Mouse (Mus musculus) megakaryocyte, embryonic 14.5 days (primary cell): Measurements from ENCODE around the gene Abca7.

Source experiments
- FLI1 ChIP-seq: IDR thresholded peaks from 2 replicates; pipeline ENCODE4 v1.6.1; 2012; ENCODE audit warnings: low read length, inconsistent platforms, mixed read lengths
- GATA1 ChIP-seq: IDR thresholded peaks from 3 replicates; pipeline ENCODE4 v1.6.1; 2012; ENCODE audit warnings: mixed read lengths, low read length, inconsistent platforms, borderline replicate concordance

DNA sequence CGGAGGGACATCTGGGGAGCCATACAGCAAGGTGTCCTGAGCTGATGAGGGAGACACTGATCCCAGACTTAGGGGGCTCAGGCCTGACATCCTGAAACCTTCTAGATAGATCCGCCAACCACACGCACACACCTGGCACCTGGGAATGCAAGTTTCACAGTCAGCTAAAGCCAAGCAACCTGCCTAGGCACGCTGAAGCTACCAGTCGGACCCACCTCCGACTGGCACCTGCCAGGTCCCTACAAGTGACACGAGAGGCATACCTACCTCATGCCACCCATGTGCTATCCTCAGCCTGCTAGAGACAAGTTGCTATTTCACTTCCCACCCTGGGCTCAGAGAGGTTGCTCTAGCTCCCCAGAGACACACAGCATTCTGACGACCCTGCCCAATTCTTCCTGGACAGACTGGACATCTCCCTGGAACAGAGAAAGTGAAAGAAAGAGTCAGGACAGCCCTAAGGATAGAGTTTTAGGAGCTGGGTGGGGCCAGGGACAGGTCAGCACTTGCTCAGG, 7.0 kb upstream of the Abca7 start:
- TF ChIP-seq FLI1, result no peak
- no peak for TF ChIP-seq GATA1
